Mouse (Mus musculus) liver, postnatal 0 days (tissue): Measurements from ENCODE around the gene Got1.

Experiments
- CTCF ChIP-seq: sonication (generic); IDR thresholded peaks from 2 replicates; pipeline ENCODE4 v1.5.1; 2016; ENCODE audit warnings: antibody characterized with exemption, low read depth
- EP300 ChIP-seq: IDR thresholded peaks from 2 replicates; pipeline ENCODE4 v1.6.1; 2016; ENCODE audit warnings: antibody characterized with exemption, low read depth, mild to moderate bottlenecking

DNA sequence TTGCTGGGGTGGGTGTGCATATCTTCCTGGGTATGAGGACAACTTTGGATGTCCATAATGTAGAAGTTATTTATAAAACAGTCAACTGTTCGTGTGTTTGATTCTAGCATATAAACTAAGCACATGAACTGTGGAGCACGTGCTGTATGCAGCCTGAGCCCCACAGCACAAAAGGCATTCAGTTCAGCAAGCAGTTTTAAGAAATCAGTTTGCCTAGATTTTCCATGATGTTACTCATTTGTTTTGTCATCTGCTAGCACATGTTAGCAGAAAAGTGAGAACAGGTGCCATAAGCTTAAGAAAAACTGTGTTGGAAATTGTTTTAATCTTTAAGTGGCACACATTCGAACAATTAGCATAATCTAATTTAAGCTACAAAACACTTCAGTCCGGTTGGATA lies 64.5 kb downstream of the Got1 start:
- TF ChIP-seq CTCF (no peak), EP300 (no peak)
